Mouse (Mus musculus): ENCODE data around the gene Aff1. TPM values are rescaled to one million over a fixed set of nuclear protein-coding genes. Genes with fewer than 3 reads are reported as not detected.

Aff1 gene
- polyA plus RNA-seq, 1 experiment from 2014 or later: 8.2 TPM

DNA sequence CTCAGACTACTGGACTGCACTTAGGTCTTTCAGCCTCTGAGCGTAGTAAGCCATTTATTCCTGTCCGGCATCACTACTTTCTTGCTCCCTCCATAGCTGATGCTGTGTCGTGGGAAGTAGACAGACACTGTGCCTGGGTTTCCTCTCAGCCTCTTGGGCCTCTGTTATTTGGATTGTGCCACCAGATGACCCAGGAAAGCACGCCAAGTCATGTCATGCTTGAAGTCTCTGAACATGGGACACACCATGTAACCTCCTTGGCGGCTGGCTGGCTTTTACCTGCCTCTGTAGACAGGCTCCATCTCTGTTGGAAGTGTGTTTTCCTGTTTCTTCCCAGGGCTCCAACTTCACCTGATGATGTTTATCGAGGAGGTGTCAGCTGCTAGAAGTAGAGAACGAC is 99.6 kb downstream of the Aff1 start:
- no peak overlapping the region for H3K4me3 ChIP-seq (ENCODE audit: low read depth, low read length)
- peaks cover 1% of the 10 kb centered on the region; the same call in 1 of the 2 replicates for H3K36me3 ChIP-seq (ENCODE audit: control insufficient read depth, insufficient read depth, low read length)
- H3K4me1 ChIP-seq (ENCODE audit: control insufficient read depth, insufficient read depth, low read length): no peaks in the 10 kb centered on the region; the same call in none of the 2 replicates
- no peak overlapping the region for H3K4me2 ChIP-seq (ENCODE audit: low read depth, low read length)
- no peaks in the 10 kb centered on the region for H3K9me3 ChIP-seq (ENCODE audit: control insufficient read depth, low read length)
- ATAC-seq (ENCODE audit: low read depth): no peak
- H3K9ac ChIP-seq (ENCODE audit: low read depth, low read length): no peak overlapping the region
- DNase-seq (ENCODE audit: low spot score): no peak
- 83% methylated on average over 7 of the region's 7 CpGs for WGBS
- no peaks in the 10 kb centered on the region for H3K27me3 ChIP-seq (replicated peaks; ENCODE audit: control insufficient read depth, insufficient read depth, low read length)
- no peak overlapping the region for H3K27ac ChIP-seq (replicated peaks; ENCODE audit: low read depth, low read length)

DNA sequence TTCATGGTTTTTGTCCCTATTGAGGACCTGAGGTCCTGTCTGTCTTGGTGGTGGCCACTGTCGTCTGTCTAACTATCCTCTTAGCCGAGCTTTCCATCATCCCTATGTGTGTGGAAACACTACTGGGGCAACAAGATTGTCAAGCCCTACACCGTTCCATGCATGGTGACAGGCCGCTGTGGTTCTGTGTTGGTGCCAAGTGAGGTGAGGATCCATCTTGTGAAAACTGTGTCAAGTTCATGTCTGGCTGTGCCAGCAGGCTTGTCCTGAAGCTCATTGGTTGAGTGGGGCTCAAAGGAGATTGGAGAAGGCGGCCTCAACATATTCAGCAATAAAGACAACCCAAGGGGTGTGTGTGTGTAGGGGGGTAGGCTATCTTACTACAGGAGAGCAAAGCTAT is 102.9 kb downstream of the Aff1 start:
- ATAC-seq (ENCODE audit: low read depth) (no peak), DNase-seq (ENCODE audit: low spot score) (no peak)
- H3K4me2 ChIP-seq (ENCODE audit: low read depth, low read length): no peak overlapping the region
- no peaks in the 10 kb centered on the region for H3K27me3 ChIP-seq (replicated peaks; ENCODE audit: control insufficient read depth, insufficient read depth, low read length)
- no peak overlapping the region for H3K4me3 ChIP-seq (ENCODE audit: low read depth, low read length)
- H3K36me3 ChIP-seq (ENCODE audit: control insufficient read depth, insufficient read depth, low read length): no peaks in the 10 kb centered on the region
- H3K4me1 ChIP-seq (ENCODE audit: control insufficient read depth, insufficient read depth, low read length): no peaks in the 10 kb centered on the region; the same call in 1 of the 2 replicates
- no peaks in the 10 kb centered on the region for H3K9me3 ChIP-seq (ENCODE audit: control insufficient read depth, low read length)
- no peak overlapping the region for H3K9ac ChIP-seq (ENCODE audit: low read depth, low read length)
- WGBS: 94% methylated on average over 5 of the region's 5 CpGs
- H3K27ac ChIP-seq (replicated peaks; ENCODE audit: low read depth, low read length): no peak overlapping the region

DNA sequence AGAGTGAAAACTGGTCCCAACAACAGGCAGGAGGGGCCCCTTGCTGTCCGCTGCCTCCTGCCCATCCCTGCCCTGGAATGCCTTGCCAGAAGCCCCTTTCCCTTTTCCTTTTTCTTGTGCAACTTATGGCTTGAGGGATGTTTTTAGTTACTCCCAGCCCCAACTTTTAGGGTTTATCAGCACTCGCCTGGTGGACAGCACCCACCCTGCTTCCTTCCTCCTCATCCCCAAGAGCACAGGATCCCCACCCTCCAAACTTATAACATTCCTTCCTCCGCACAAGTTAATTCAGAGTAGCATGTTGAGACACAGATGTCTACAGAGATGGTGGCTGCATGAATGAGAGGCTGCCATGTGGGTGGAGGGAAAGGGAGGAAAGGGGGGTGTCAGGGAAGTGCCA is 103.9 kb downstream of the Aff1 start:
- H3K4me1 ChIP-seq (ENCODE audit: control insufficient read depth, insufficient read depth, low read length): no peaks in the 10 kb centered on the region; the same call in 1 of the 2 replicates
- no peak overlapping the region for H3K4me2 ChIP-seq (ENCODE audit: low read depth, low read length)
- no peak overlapping the region for H3K9ac ChIP-seq (ENCODE audit: low read depth, low read length)
- DNase-seq (ENCODE audit: low spot score): no peak
- no peaks in the 10 kb centered on the region for H3K27me3 ChIP-seq (replicated peaks; ENCODE audit: control insufficient read depth, insufficient read depth, low read length)
- no peaks in the 10 kb centered on the region for H3K36me3 ChIP-seq (ENCODE audit: control insufficient read depth, insufficient read depth, low read length)
- ATAC-seq (ENCODE audit: low read depth): no peak; the same call in 1 of the 2 replicates
- WGBS: 50% methylated on average over 3 of the region's 3 CpGs
- no peaks in the 10 kb centered on the region for H3K9me3 ChIP-seq (ENCODE audit: control insufficient read depth, low read length)
- no peak overlapping the region for H3K4me3 ChIP-seq (ENCODE audit: low read depth, low read length)
- H3K27ac ChIP-seq (replicated peaks; ENCODE audit: low read depth, low read length): no peak overlapping the region

DNA sequence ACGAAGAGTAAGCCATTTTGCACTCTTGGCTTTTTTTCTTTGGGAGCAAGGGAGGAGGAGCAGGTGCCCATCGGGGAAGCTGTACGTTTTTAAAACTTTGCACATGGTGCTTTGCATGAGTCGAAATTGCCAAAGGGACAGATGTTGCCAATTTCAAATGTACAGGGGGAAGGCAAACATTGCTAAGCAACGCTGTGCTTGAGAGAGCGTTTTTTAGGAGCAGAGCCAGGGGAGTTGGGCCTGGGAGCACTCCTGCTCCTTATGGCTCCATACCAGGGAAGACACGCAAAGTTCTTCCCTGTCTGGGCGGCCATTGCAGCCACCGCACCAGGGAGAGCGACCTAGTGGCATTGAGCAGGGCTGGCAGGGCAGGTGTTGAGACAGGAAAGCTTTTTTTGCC is 105.6 kb downstream of the Aff1 start:
- DNase-seq (ENCODE audit: low spot score) (peak; percentile 77), ATAC-seq (ENCODE audit: low read depth) (peak; percentile 31; the same call in 1 of the 2 replicates)
- H3K4me2 ChIP-seq (ENCODE audit: low read depth, low read length): 0 out of 2 replicates have a peak overlapping the region, but pooled peaks have one; percentile 2
- H3K9me3 ChIP-seq (ENCODE audit: control insufficient read depth, low read length): no peaks in the 10 kb centered on the region
- no peak overlapping the region for H3K9ac ChIP-seq (ENCODE audit: low read depth, low read length)
- H3K4me3 ChIP-seq (ENCODE audit: low read depth, low read length): no peak overlapping the region
- H3K27me3 ChIP-seq (replicated peaks; ENCODE audit: control insufficient read depth, insufficient read depth, low read length): no peaks in the 10 kb centered on the region
- no peaks in the 10 kb centered on the region for H3K36me3 ChIP-seq (ENCODE audit: control insufficient read depth, insufficient read depth, low read length)
- WGBS: 55% methylated on average over 10 of the region's 10 CpGs
- H3K27ac ChIP-seq (replicated peaks; ENCODE audit: low read depth, low read length): no peak overlapping the region
- H3K4me1 ChIP-seq (ENCODE audit: control insufficient read depth, insufficient read depth, low read length): no peaks in the 10 kb centered on the region; the same call in 1 of the 2 replicates

DNA sequence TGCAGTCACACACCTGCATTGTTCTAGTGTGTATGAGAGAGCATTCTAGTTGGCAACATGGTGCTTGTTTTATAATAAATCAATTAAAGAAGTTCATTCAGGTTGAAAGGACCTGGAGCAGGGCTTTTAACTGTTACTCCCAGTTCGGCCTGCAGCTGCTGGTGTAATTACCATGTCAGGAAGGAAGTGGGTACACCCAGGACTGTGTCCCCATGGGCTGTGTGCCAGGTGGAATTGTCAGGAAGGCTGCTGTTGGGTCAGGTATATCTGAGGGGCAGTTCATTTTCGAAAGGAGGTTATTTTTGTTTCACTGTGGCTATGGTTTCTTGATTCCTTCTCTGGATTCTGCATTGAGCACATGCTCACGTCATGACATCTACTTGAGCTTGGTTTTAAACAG is 107.3 kb downstream of the Aff1 start:
- Histone ChIP-seq H3K4me2 (ENCODE audit: low read depth, low read length) (no peak overlapping the region), H3K36me3 (ENCODE audit: control insufficient read depth, insufficient read depth, low read length) (no peaks in the 10 kb centered on the region), H3K27ac (replicated peaks; ENCODE audit: low read depth, low read length) (no peak overlapping the region), H3K27me3 (replicated peaks; ENCODE audit: control insufficient read depth, insufficient read depth, low read length) (no peaks in the 10 kb centered on the region), H3K4me3 (ENCODE audit: low read depth, low read length) (no peak overlapping the region), H3K9me3 (ENCODE audit: control insufficient read depth, low read length) (no peaks in the 10 kb centered on the region), H3K4me1 (ENCODE audit: control insufficient read depth, insufficient read depth, low read length) (peaks cover 5% of the 10 kb centered on the region; the same call in 1 of the 2 replicates), H3K9ac (ENCODE audit: low read depth, low read length) (no peak overlapping the region)
- no peak for DNase-seq (ENCODE audit: low spot score)
- ATAC-seq (ENCODE audit: low read depth): no peak
- 73% methylated on average over 3 of the region's 3 CpGs for WGBS

DNA sequence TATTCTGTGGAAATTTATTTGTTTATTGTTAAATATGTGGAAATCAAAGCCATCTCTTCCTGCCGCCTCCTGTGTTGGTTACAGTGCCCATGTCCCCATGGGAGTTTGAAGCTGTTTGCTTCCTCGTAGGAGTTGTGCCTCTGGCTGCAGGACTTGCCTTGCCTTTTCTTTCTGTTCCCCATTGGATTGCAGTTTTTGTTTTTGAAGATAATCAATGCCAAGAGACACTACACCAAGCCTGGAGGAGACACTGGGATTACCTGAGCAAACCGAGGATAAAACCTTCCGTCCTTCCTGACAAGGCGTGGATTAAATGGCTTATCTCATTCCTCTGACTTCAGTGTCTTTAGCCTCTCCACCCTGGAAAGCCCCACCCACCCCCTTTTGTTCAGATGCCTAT is 107.8 kb downstream of the Aff1 start:
- Histone ChIP-seq H3K9me3 (ENCODE audit: control insufficient read depth, low read length) (no peaks in the 10 kb centered on the region), H3K4me3 (ENCODE audit: low read depth, low read length) (no peak overlapping the region)
- WGBS: 63% methylated on average over 5 of the region's 5 CpGs

DNA sequence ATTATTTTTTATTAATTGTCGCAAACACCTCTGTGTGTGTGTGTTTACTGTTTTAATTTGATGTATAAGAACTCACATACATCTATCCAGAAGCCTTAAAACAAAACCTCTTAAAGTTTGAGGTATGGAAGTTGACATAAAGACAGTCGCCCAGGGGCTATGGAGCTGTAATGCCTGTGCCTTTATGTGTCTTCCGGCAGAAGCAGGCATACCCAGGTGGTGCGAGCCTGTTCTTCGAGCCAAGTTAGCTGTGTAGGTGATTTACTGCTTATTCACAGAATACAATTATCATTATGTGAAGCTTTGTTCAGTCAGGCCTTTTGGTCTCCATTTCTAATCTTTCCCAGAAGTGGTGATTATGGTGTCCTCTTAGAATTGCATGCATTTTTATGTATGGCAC is 111.2 kb downstream of the Aff1 start:
- ATAC-seq (ENCODE audit: low read depth): no peak
- no peak overlapping the region for H3K4me2 ChIP-seq (ENCODE audit: low read depth, low read length)
- no peaks in the 10 kb centered on the region for H3K36me3 ChIP-seq (ENCODE audit: control insufficient read depth, insufficient read depth, low read length)
- H3K9ac ChIP-seq (ENCODE audit: low read depth, low read length): no peak overlapping the region
- no peak overlapping the region for H3K4me3 ChIP-seq (ENCODE audit: low read depth, low read length)
- H3K9me3 ChIP-seq (ENCODE audit: control insufficient read depth, low read length): no peaks in the 10 kb centered on the region
- no peaks in the 10 kb centered on the region for H3K27me3 ChIP-seq (replicated peaks; ENCODE audit: control insufficient read depth, insufficient read depth, low read length)
- 63% methylated on average over 5 of the region's 5 CpGs for WGBS
- 0 out of 2 replicates have a peak, but pooled peaks cover 9% of the 10 kb centered on the region for H3K4me1 ChIP-seq (ENCODE audit: control insufficient read depth, insufficient read depth, low read length)
- no peak for DNase-seq (ENCODE audit: low spot score)
- H3K27ac ChIP-seq (replicated peaks; ENCODE audit: low read depth, low read length): no peak overlapping the region

More for the DNA sequence above, 107.8 kb downstream of the Aff1 start:
- H3K27ac ChIP-seq (replicated peaks; ENCODE audit: low read depth, low read length): no peak overlapping the region
- ATAC-seq (ENCODE audit: low read depth) (no peak), DNase-seq (ENCODE audit: low spot score) (no peak)
- H3K27me3 ChIP-seq (replicated peaks; ENCODE audit: control insufficient read depth, insufficient read depth, low read length): no peaks in the 10 kb centered on the region
- no peak overlapping the region for H3K9ac ChIP-seq (ENCODE audit: low read depth, low read length)
- H3K4me1 ChIP-seq (ENCODE audit: control insufficient read depth, insufficient read depth, low read length): peaks cover 5% of the 10 kb centered on the region; the same call in 1 of the 2 replicates
- H3K4me2 ChIP-seq (ENCODE audit: low read depth, low read length): no peak overlapping the region
- H3K36me3 ChIP-seq (ENCODE audit: control insufficient read depth, insufficient read depth, low read length): no peaks in the 10 kb centered on the region

DNA sequence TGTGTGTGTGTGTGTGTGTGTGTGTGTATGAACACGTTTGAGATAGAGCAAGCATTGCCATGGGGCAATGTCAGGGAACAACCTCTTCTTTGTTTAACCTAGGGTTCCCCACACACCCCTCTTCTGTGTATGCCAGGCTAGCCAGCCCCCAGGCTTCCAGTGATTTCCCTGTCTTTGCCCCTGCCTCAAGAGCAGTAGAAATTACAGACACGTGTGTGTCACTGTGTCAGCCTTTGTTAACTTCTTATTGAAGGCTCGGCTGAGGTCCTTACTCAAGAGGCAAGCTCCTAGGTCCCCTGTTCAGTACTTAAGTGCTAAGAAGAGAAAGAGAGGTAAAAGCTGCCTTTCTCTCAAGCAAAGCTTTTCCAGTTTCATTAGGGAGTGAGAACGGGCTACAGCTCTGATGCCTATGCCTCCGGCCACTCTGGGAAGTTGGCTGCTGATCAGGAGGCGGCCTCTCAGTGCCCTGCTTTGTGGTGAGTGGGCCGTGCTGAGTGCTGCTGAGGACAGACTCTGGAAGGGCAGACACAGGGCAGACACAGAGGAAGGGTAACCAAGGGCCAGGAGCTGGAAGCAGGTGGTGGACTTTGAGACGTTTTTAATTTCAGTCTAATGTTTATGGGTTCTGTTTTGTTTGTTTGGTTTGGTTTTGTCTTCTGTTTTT is 111.9 kb downstream of the Aff1 start:
- no peaks in the 10 kb centered on the region for H3K27me3 ChIP-seq (replicated peaks; ENCODE audit: control insufficient read depth, insufficient read depth, low read length)
- no peaks in the 10 kb centered on the region for H3K9me3 ChIP-seq (ENCODE audit: control insufficient read depth, low read length)
- ATAC-seq (ENCODE audit: low read depth) (peak; percentile 65; the same call in 1 of the 2 replicates), DNase-seq (ENCODE audit: low spot score) (peak; percentile 54)
- no peak overlapping the region for H3K4me2 ChIP-seq (ENCODE audit: low read depth, low read length)
- H3K36me3 ChIP-seq (ENCODE audit: control insufficient read depth, insufficient read depth, low read length): no peaks in the 10 kb centered on the region
- no peak overlapping the region for H3K4me3 ChIP-seq (ENCODE audit: low read depth, low read length)
- H3K9ac ChIP-seq (ENCODE audit: low read depth, low read length): no peak overlapping the region
- WGBS: 16% methylated on average over 8 of the region's 8 CpGs
- H3K27ac ChIP-seq (replicated peaks; ENCODE audit: low read depth, low read length): no peak overlapping the region
- H3K4me1 ChIP-seq (ENCODE audit: control insufficient read depth, insufficient read depth, low read length): 0 out of 2 replicates have a peak, but pooled peaks cover 9% of the 10 kb centered on the region

Measured in embryonic facial prominence, embryonic 14.5 days (tissue).